Mouse (Mus musculus) stomach, embryonic 16.5 days (tissue): Measurements from ENCODE around the gene Gm9821. TPM values are rescaled to one million over a fixed set of nuclear protein-coding genes. Genes with fewer than 3 reads are reported as not detected.

Source experiments
- ATAC-seq: fragments of 200-750 bp; cut with Nextera tagmentation; 2 replicates; pipeline ENCODE4 v1.8.0; 2017; ENCODE audit warnings: moderate number of reproducible peaks, moderate TSS enrichment; ENCODE audit not compliant: insufficient read depth, low FRiP score
- H3K27ac ChIP-seq: fragments of 300-500 bp; sonication (generic); 2 replicates; pipeline ENCODE4 v1.5.1; 2014; ENCODE audit warnings: low read length
- H3K27me3 ChIP-seq: fragments of 300-500 bp; sonication (generic); 2 replicates; pipeline ENCODE4 v1.6.1; 2014; ENCODE audit warnings: low read length, control low read depth, mixed read lengths; ENCODE audit not compliant: control insufficient read depth, insufficient read depth
- H3K36me3 ChIP-seq: fragments of 300-500 bp; sonication (generic); 2 replicates; pipeline ENCODE4 v1.6.1; 2014; ENCODE audit warnings: low read length; ENCODE audit not compliant: control insufficient read depth, insufficient read depth
- H3K4me1 ChIP-seq: fragments of 300-500 bp; sonication (generic); 2 replicates; pipeline ENCODE4 v1.6.1; 2014; ENCODE audit warnings: low read length, control low read depth, mixed read lengths; ENCODE audit not compliant: control insufficient read depth, insufficient read depth
- H3K4me2 ChIP-seq: fragments of 300-500 bp; sonication (generic); 2 replicates; pipeline ENCODE4 v1.6.1; 2014; ENCODE audit warnings: low read depth, low read length, mixed read lengths
- H3K4me3 ChIP-seq: fragments of 300-500 bp; sonication (generic); replicated peaks from 2 replicates; pipeline ENCODE4 v1.5.1; 2014; ENCODE audit warnings: mild to moderate bottlenecking, low read length
- H3K9ac ChIP-seq: fragments of 300-500 bp; sonication (generic); 2 replicates; pipeline ENCODE4 v1.6.1; 2014; ENCODE audit warnings: low read length
- H3K9me3 ChIP-seq: fragments of 300-500 bp; sonication (generic); replicated peaks from 2 replicates; pipeline ENCODE4 v1.6.1; 2016; ENCODE audit warnings: low read length, control low read depth; ENCODE audit not compliant: control insufficient read depth
- WGBS: fragments of 180-500 bp; shearing (Covaris S2); extraction: QIAGEN DNeasy Blood & Tissue Kit; methylation state at CpG from one replicate; pipeline ENCODE4 v1.1.7; 2014; 5-methylcytosine and 5-hydroxymethylcytosine counted together
- polyA plus RNA-seq: library from polyadenylated mRNA; unstranded; fragments of >200 nt; fragmentation: Nextera tagmentation; extraction: Ambion mirVana; gene quantifications from 2 replicates; pipeline ENCODE4 v1.2.1, GENCODE M21; 2015

Gm9821 gene
- polyA plus RNA-seq, 1 experiment from 2014 or later, result 0.83 TPM

GRCm38 (mm10) chr2:91960459-91960858 is 15.0 kb downstream of the Gm9821 start:
- no peaks in the 10 kb centered on the region for H3K27me3 ChIP-seq
- no peak overlapping the region for H3K27ac ChIP-seq
- no peak overlapping the region for H3K9ac ChIP-seq
- no peaks in the 10 kb centered on the region for H3K36me3 ChIP-seq
- 94% methylated on average over 5 of the region's 5 CpGs for WGBS
- H3K4me2 ChIP-seq, result no peak overlapping the region
- H3K9me3 ChIP-seq, result no peaks in the 10 kb centered on the region
- H3K4me3 ChIP-seq, result no peak overlapping the region
- ATAC-seq, result no peak
- H3K4me1 ChIP-seq, result peaks cover 51% of the 10 kb centered on the region

GRCm38 (mm10) chr2:91961901-91962761 is 16.6 kb downstream of the Gm9821 start:
- Histone ChIP-seq H3K36me3 (no peaks in the 10 kb centered on the region), H3K9me3 (no peaks in the 10 kb centered on the region), H3K27me3 (no peaks in the 10 kb centered on the region), H3K4me1 (peaks cover 43% of the 10 kb centered on the region), H3K4me3 (peak overlapping the region; percentile 71), H3K4me2 (peak overlapping the region; percentile 92), H3K27ac (peak overlapping the region; percentile 85), H3K9ac (peak overlapping the region; percentile 91)
- 37% methylated on average over 4 of the region's 4 CpGs for WGBS
- ATAC-seq, result peak; percentile 23; the same call in 1 of the 2 replicates

- Histone ChIP-seq H3K9me3 (no peaks in the 10 kb centered on the region), H3K27me3 (no peaks in the 10 kb centered on the region), H3K4me1 (peaks cover 35% of the 10 kb centered on the region), H3K27ac (peak overlapping the region; percentile 85), H3K4me2 (peak overlapping the region; percentile 92), H3K36me3 (no peaks in the 10 kb centered on the region), H3K4me3 (peak overlapping the region; percentile 71), H3K9ac (peak overlapping the region; percentile 91)
- ATAC-seq, result peak; percentile 7; the same call in 1 of the 2 replicates
- under 1% methylated on average over 36 of the region's 39 CpGs for WGBS
Observed at GRCm38 (mm10) chr2:91962864-91963401, 17.4 kb downstream of the Gm9821 start.

- peak overlapping the region; percentile 92 for H3K4me2 ChIP-seq
- no peaks in the 10 kb centered on the region for H3K27me3 ChIP-seq
- H3K4me3 ChIP-seq, result peak overlapping the region; percentile 71
- H3K9ac ChIP-seq, result peak overlapping the region; percentile 91
- H3K9me3 ChIP-seq, result no peaks in the 10 kb centered on the region
- WGBS, result 0% methylated on average over 45 of the region's 57 CpGs
- H3K27ac ChIP-seq, result peak overlapping the region; percentile 85
- H3K4me1 ChIP-seq, result peaks cover 32% of the 10 kb centered on the region
- ATAC-seq, result peak; percentile 94
- H3K36me3 ChIP-seq, result no peaks in the 10 kb centered on the region
Observed at GRCm38 (mm10) chr2:91963443-91963932, 18.0 kb downstream of the Gm9821 start.

- H3K27me3 ChIP-seq, result no peaks in the 10 kb centered on the region
- ATAC-seq, result no peak
- no peaks in the 10 kb centered on the region for H3K9me3 ChIP-seq
- peak overlapping the region; percentile 62 for H3K9ac ChIP-seq
- WGBS, result 64% methylated on average over 3 of the region's 3 CpGs
- no peaks in the 10 kb centered on the region for H3K36me3 ChIP-seq
- H3K4me1 ChIP-seq, result peaks cover 23% of the 10 kb centered on the region
- peak overlapping the region; percentile 78 for H3K27ac ChIP-seq
- H3K4me2 ChIP-seq, result peak overlapping the region; percentile 50
- H3K4me3 ChIP-seq, result peak overlapping the region; percentile 71
Observed at GRCm38 (mm10) chr2:91964610-91965204, 19.2 kb downstream of the Gm9821 start.

GRCm38 (mm10) chr2:91965417-91965816 is 19.9 kb downstream of the Gm9821 start:
- peaks cover 17% of the 10 kb centered on the region for H3K4me1 ChIP-seq
- H3K27ac ChIP-seq, result peak overlapping the region; percentile 78
- H3K36me3 ChIP-seq, result no peaks in the 10 kb centered on the region
- H3K9ac ChIP-seq, result peak overlapping the region; percentile 62
- no peaks in the 10 kb centered on the region for H3K9me3 ChIP-seq
- WGBS, result 17% methylated on average over 20 of the region's 20 CpGs
- peak overlapping the region; percentile 50 for H3K4me2 ChIP-seq
- ATAC-seq, result no peak
- no peaks in the 10 kb centered on the region for H3K27me3 ChIP-seq
- H3K4me3 ChIP-seq, result peak overlapping the region; percentile 71

GRCm38 (mm10) chr2:91966367-91966766 is 20.9 kb downstream of the Gm9821 start:
- no peaks in the 10 kb centered on the region for H3K36me3 ChIP-seq
- no peak overlapping the region for H3K27ac ChIP-seq
- no peak overlapping the region for H3K9ac ChIP-seq
- 85% methylated on average over 5 of the region's 5 CpGs for WGBS
- no peaks in the 10 kb centered on the region for H3K27me3 ChIP-seq
- no peak overlapping the region for H3K4me3 ChIP-seq
- H3K4me1 ChIP-seq, result peaks cover 22% of the 10 kb centered on the region
- ATAC-seq, result no peak
- H3K4me2 ChIP-seq, result no peak overlapping the region
- no peaks in the 10 kb centered on the region for H3K9me3 ChIP-seq

GRCm38 (mm10) chr2:91967962-91968361 is 22.5 kb downstream of the Gm9821 start:
- no peaks in the 10 kb centered on the region for H3K9me3 ChIP-seq
- H3K9ac ChIP-seq, result no peak overlapping the region
- WGBS, result 54% methylated on average over 11 of the region's 11 CpGs

More at GRCm38 (mm10) chr2:91967962-91968361, 22.5 kb downstream of the Gm9821 start:
- H3K4me1 ChIP-seq, result peaks cover 13% of the 10 kb centered on the region
- H3K27ac ChIP-seq, result peak overlapping the region; percentile 51
- H3K36me3 ChIP-seq, result no peaks in the 10 kb centered on the region
- no peak for ATAC-seq
- no peak overlapping the region for H3K4me3 ChIP-seq
- H3K27me3 ChIP-seq, result no peaks in the 10 kb centered on the region
- H3K4me2 ChIP-seq, result no peak overlapping the region
